Mouse (Mus musculus) kidney, postnatal 36 days (tissue): ENCODE data around the gene Nomo1.
A peak's percentile ranks its signal among the peaks of the same experiment; 100 is the strongest.

ENCODE experiments used
- DNase-seq, 2 experiments: peaks; one replicate each; pipeline ENCODE4 v3.0.0; 2021 to 2022; ENCODE audit warnings: mixed read lengths in 2 of 2

Nomo1 gene

DNA sequence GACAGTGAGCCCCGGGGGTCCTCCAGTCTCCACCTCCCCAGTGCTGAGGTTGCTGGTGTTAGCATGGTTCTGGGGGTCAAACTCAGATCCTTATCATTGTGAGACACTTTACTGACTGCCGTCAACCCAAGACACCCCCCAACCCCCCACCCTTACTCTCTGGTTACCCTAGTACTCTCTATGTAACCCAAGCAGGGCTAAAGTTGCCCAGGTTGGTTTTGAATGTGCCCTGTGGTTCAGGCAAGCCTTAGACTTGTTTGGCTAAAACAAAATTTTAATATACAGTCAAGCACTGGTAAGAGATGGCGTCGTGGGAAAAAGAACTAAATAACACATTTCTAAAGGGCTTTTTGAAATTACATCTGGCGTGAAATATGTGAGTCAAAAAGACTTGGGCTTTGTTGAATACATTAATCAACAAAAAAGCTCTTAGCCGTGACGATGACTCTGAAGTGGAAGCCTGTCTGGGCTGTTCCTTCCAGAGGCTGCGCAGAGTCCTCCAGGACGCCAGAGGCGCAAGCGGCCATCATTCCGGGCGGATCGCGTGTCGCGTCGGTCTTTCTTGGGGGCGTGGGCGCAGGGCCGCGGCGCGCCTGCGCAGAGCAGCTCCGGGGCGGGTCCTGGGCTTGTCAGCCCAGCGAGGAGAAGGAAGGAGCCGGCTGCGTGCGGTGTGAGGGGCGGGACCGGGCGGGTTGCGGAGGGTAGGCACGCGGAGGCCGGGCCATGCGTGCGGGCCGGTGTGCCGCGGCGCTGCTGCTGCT is at the start of gene Nomo1:
TSS of gene Nomo1 (plus strand) at position 590 of the 761 bp plus-strand sequence.
- peak; percentile 96 to 99 for DNase-seq

DNA sequence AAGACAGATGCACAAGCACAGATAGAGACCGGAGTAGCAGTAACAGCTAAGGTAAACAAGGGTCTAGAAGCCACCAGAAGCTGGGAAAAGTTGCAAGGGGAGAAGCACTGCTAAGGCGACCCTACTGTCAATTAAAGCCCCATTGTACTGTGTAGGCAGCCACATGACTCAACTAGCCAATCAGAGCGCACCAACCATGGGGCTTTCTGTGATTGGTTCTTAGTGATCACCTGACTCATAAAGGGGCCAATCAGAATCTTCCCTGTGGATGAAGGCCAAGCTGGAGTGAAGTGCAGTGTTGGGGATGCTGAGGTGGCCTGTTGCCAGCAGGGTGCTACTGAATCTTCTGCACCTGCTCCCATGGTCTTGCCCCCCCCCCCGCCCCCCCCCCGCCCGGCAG is 46.6 kb upstream of the Nomo1 start:
- DNase-seq: no peak

DNA sequence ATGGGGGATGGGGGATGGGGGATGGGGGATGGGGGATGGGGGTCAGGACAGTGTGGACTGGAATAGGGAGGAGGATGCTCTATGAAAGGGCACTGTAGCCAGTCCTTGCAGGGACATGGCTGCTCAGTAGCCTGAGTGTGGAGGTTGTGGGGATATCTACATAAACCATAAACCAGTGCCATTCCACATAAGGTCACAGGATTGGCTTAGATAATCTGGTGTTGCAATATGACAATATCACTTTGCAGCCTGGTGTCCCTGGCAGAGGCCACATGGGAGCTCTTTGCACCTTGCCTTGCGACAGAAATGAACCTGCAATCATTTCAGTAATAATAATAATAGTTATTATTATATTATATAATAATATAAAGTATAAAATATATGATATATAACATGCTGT is 45.2 kb upstream of the Nomo1 start:
- no peak for DNase-seq

DNA sequence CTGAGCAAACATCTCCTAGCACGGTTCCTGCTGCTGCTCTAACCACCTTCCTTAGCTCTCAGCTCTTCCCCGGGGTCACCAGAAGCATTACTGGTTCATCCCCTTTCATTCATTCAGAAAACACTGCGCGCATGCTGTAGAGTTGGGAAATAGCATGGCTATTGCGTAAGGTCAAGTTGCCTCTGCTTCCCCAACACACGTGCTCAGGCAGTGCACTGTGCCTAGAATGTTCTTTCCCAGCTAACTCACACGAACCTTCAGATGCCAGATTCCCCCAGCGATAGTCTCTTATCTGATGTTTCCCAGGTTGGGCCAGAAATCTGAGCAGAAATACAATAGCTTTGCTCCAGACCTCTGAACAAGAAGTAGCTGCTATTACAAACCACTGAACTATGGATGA is 41.0 kb upstream of the Nomo1 start:
- DNase-seq: no peak

DNA sequence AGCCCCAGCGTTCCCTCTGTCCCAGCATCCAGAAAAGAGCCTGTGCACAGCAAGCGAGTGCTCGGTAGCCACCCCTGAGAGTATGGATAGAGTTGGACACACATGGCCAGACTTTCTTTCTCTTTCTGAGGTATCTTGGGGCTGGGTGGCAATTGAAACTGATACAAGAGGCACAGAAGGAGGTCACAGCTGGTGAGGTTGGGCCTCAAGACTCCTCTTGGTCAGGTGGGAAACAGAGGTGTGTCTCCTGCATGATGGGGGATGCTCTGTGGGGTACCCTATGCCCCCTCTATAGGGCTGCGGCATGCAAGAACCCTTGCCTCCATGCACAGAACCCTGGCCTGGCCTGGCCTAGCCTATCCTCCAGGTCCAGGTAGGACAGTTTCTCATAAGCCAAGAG is 32.9 kb upstream of the Nomo1 start:
- no peak for DNase-seq

DNA sequence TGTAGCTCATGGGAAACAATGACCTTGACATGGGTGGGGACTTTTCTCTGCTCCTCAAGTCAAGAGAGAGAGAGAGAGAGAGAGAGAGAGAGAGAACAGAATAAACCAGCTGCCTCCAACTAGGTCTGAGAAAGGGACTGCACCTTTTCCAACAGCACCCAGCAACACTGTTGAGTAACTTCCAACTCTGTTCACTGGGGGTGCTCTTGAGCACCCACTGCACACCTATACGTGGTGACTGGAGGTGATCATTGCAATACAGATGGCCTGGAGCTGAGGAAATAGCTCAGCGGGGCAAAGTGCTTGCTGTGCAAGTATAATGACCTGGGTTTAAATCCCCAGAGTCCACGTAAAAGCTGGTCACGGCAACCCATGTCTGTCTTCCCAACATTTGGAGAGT is 30.8 kb upstream of the Nomo1 start:
- no peak for DNase-seq

DNA sequence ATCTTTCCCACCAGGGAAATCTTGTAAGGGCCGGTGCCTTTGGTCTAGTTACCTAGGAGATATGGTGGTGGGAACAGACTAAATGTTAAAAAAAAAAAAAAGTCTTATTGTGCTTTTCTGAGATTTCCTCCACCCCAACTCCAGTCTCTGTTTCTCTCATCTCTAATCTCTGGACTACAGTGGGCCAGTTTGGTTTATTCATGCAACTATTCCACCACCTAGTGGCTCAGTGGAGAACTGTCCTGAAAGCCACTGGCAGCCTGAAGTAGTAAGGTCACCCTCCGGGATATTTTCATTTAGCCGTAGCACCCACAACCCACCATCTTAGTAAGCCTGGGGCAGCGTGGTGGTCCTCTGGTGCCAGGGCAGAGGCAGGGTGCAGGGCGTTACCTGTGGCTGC is 23.9 kb upstream of the Nomo1 start:
- DNase-seq: peak; percentile 66 to 79

DNA sequence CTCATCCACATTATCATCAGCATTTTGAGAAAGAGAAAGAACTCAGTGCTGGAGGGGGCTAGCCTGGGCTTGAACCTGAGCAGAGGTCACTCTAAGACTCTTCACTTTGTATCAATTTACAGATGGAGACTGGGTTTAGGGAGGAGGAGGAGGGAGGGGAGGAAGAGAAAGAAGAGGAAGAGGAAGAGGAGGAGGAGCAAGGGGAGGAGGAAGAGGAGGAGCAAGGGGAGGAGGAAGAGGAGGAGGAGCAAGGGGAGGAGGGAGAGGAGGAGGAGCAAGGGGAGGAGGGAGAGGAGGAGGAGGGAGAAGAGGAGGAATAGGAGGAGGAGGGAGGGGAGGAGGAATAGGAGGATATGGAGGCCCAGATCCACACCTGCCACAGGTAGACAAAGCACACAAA is 21.4 kb upstream of the Nomo1 start:
- no peak for DNase-seq

DNA sequence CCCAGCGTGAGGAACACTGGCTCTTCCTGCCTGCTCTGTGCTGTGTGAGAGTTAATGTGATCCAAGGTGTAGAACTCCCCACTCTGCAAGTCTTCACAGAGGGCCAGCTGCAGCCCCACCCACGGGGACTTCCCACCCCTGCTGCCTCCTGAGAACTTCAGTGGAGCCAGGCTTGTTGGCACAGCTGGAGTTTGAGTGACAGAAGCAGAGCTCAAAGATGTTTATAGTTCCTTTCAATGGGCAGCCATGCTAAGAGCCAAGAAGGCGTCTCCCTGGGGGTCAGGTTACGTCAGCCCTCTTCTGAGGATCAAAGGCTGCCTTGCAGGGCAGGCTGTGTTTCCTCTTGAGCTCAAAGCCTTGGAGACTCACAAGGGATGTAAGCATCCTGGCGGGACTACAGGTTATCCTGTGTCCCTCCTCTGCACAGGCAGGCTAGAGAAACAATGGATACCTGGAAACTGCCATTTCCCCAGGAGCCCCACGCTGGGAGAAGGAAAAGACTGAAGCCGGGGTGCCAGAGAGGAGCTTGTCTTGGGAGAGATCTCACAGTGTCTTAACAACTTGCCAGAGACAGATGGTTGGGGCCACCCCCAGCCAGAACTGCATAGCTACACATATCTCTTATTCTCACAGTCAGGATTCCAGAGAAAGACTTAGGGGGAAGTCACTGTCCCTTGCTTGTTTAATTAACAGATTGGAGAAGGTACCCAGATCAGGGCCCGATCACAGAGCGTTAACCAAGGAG is 20.1 kb upstream of the Nomo1 start:
- peak; percentile 14 to 23 for DNase-seq

DNA sequence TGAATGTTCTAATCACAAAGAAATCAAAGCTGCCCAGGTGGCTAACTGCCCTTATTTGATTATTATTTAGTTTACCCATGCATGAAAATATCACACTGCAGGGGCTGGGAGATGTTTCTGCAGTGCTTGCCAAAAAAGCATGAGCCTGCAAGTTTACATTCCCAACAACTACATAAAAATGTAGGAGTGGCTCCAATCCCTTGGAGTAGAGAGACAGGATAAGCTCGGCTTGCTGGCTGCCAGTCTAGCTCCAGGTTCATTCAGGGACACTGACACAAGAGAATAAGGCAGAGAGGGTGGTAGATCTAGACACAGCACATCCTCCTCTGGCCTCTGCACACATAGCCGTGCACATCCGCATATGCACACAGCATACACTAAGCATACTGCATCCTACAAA is 13.9 kb upstream of the Nomo1 start:
- DNase-seq: no peak

DNA sequence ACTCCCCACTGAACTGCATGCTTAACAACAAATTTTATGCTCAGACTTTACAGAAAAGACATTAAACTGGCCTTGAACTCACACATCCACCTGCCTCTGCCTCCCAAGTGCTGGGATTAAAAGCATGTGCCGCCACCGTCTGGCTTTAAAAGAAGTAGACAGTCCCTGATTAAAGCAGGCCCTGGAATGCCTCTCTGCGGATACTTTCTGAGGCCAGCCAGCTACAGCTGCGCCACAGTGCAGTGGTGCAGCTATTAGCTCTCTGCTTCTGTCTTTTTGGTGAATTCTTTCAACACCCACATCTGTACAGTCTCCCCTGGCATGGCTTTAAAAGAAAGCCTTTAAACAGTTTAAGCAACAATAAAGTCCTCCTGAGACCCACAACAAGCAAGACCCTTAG is 11.5 kb upstream of the Nomo1 start:
- no peak for DNase-seq

DNA sequence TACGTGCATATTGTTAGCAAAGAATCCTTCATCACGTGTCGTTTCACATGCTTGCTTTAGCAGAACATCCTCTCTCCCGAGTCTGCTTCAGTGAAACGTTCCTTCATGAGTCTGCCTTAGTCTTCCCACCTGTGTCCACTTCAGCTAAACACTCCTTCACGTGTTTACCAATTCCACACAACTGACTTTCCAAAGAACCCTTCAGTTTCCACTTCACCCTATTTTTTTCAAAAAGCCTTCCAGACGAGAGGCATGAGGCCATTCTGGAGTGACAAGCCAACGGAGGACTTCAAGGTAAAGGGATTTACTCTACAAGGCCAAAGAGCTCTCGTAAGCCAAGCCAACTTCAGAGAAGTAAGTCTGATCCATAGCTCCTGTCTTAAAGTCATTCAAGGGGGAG is 8.1 kb upstream of the Nomo1 start:
- no peak for DNase-seq

DNA sequence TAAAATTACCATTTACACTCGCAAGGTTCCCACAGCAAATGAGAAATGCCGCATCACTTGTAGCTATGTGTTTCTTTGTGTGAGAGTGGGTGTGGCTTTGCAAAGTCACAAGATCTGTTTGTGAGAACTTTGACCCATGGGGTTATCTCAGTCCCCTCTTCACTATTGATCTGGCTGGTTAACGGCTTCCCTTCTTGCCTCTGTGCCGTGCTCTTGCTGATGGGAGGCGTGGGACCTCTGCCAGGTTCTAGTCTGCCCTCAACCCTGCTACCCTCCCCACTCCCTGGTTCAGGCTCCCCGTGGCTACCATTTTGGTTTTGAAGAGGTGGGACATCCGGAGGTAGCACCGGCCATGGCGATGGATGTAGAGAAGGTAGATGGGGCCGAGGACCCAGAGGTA is 4.8 kb upstream of the Nomo1 start:
- no peak for DNase-seq

DNA sequence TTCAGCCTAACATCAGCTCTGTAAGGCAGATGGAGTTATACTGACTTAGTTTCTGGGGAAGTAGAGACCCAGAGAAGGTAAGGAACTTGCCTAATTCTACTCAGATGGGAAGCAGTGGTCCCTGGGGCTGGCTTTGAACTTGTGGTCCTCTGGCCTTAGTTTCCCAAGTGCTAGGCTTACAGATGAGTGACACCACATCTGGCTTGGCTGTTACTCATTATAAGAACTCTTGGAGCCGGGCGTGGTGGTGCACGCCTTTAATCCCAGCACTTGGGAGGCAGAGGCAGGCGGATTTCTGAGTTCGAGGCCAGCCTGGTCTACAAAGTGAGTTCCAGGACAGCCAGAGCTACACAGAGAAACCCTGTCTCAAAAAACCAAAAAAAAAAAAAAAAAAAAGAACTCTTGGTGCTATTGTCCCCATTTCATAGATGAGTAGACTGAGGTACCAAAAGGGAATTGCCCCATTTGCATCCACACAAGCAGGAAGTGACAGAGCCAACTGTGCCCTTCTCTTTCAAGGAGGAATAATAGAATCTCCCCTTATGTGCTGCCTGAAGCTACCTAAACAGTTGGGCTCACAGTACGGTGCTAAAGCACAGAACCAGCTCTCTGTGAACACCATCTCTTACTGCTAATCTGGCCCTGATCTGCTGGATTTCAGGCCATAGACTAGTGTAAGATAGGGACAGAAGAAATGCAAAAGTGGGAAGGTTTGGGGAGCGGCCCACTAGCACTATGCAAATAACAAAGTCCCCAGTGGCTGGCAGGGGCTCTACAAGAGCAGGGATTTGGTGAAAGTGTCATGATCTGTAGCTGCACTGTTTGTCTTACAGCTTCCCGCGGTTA is 4.0 kb upstream of the Nomo1 start:
- DNase-seq: no peak

DNA sequence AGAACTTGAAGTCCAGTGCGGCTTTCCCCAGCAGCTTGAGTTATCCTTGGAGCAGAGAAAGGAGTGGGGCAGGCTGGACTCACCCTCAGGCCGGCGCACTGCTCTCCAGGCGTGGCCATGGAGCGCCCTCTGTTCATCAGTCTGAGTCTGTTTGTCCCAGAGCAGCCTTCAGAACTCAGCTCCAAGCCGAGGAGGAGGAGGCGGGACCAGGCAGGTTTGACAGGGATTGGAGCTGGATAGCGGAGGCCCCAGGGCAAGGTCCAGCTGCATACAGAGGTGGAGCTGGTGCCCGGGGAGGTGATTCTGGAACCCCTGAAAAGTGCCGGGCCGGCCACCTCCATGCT is 3.4 kb upstream of the Nomo1 start, which contains the start of gene Abcc6:
TSS of gene Abcc6 (minus strand) at position 158 of the 344 bp plus-strand sequence.
- peak; percentile 86 to 91 for DNase-seq

DNA sequence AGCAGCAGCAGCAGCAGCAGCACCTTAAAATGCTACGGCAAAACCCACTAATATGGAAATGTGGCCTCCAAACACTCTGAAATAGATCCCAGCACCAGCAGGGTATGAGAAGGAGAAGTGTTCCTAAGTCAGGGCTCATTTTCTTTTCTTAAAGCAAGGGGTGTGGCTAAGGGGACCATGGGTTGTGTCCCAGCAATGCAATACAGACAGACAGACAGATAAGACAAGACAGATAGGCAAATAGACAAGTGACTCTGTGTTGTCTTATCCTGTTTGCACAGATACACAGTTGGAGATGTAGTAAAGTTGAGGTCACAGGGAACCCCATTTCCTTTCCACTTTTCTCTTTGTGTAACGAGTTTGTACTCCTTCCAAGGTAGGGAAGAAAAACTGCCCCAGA is 2.4 kb upstream of the Nomo1 start:
- DNase-seq: no peak

DNA sequence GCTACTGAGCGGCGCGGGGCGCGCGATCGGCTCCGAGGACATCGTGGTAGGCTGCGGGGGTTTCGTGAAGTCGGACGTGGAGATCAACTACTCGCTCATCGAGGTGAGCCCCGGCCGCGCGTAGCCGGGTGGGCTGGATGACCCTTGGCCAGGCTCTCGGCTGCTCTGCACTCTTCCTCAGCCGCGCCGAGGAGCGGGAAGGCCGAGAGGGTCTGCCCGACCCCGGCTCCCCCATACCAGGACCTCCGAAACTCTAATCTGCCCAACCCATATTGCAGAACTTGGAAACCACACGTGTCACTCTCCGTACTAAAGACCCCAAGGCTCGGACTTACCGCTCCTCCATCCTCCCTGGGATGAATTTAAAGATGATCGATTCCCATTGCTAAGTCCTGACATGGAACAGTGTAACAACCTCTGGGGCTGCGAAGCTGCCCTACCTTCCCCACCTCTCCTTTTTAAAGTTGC is 406 bp downstream of the Nomo1 start:
- DNase-seq: no peak

DNA sequence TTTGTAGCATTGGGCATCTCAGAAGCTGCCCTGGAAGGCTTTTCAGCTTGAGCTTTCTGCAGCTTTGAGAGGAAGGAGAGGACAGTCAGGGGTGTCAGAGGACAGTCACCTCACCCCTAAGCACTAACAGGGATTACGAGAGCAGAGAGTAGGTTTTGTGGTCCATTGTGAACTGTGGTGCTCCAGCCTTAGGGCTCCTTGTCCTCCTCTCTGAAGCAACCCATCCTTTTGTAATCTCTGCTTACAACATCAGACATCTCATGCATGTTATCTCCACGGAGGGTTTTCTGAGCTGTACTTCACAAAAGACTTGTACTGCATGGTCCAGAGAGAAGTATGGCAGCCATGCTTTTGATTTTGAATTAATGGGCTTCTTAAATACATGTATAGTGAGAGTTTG is 1.5 kb downstream of the Nomo1 start:
- no peak for DNase-seq

DNA sequence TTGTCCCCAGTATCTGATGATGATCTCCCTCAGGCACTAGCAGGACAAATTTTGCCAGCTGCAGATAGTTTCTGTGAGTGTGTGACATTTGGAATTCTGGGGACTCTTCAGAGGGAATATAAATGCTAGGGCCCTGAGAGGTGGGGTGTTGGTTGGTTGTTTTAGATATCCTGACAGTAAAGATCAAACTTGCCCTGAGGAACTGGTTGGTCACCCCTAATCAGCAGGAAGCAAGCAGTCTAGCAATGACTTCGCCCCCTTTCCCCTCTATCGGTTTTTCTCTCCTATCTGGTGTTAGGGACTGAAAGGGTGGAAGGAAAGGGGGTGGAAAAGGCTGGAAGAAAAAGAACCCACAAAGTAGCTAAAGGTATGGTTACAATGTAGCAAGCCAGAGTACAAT is 2.0 kb downstream of the Nomo1 start:
- no peak for DNase-seq

DNA sequence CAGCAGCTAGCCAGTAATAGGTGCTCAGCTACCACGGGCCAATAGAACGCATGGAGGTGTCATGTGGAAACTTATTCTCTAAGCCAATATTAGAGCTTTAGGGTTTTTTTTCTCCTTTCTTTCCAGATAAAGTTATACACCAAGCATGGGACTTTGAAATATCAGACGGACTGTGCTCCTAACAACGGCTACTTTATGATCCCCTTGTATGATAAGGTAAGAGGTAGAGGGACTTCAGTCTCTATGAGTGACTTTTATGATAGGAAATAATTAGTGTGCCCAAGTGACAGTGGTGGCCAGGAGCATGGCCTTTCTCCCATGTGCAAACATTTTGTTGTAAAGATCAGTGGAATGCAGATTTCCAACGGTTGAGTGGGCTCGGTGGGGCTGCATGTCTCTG is 3.9 kb downstream of the Nomo1 start:
- no peak for DNase-seq

DNA sequence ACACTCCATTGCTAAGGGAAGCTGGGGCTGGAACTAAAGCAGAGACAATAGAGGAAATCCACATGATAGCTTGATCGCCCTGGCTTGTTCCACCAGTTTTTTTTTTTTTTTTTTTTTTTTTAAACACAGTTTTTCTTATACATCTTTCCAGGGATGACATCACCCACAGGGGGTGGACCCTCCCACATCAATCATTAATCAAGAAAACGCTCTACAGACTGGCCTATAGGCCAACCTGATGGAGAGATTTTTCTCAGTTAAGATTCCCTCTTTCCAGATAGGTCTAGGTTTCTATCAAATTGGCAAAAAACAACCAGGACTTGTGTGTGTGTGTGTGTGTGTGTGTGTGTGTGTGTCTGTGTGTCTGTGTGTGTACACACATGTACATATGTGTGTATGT is 6.4 kb downstream of the Nomo1 start:
- DNase-seq: no peak

DNA sequence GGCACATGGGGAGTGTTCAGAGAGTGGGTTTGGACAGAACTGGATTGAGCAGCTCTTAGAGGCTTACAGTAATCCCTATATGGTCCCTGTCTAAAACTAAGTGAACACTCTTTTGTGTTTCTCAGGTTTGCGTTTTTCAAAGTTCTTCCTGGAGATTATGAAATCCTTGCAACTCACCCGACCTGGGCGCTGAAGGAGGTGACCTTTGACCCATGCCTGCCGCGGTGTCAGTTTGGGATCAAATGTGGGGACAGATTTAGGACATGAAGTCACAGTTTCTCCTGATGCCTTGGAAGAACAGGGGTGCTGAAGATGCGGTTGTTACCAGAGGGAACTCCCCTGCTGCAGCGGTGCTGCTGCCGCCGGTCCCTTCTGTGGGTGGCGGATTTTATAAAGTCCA is 10.6 kb downstream of the Nomo1 start:
- DNase-seq: no peak

DNA sequence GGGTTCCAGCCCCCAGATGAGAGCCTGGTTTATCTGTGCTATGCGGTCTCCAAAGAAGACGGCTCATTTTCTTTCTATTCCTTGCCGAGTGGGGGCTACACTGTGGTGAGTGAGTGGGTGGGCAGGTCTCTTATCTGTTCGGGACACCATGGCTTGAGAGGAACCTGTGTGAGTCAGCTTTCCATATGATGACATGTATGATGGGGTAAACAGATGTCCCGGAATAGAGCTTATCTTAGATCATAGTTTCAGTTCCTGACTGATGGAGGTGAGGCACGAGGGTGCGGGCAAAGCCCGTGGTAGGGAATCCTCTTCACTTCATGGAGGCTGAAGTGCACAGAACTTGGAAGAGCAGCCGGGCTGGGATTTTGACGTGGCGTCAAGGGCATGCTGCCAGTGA is 12.4 kb downstream of the Nomo1 start:
- DNase-seq: no peak
